Mouse (Mus musculus) mouse embryonic stem cell (cell line): ENCODE data around the gene Zdhhc19.
"Not testable (repeated sequence)": the region's sequence is repeated elsewhere in the genome, so short reads cannot be mapped to it uniquely, and the experiment has no call there.

ENCODE experiments used
- in situ Hi-C, 2 experiments: fragments of 300-500 bp; cut with MboI; formaldehyde crosslinking; loops; 1 replicate in 1 of 2; 3 replicates in 1 of 2; pipeline ENCODE4 v1.14.3; 2019 to 2020; ENCODE audit warnings: low sequenced_read_pairs in 2 of 2, low pct_unique_long_range_greater_than_20kb in 1 of 2, mixed read lengths in 1 of 2; ENCODE audit not compliant: unreplicated experiment in 1 of 2

The Zdhhc19 gene

DNA sequence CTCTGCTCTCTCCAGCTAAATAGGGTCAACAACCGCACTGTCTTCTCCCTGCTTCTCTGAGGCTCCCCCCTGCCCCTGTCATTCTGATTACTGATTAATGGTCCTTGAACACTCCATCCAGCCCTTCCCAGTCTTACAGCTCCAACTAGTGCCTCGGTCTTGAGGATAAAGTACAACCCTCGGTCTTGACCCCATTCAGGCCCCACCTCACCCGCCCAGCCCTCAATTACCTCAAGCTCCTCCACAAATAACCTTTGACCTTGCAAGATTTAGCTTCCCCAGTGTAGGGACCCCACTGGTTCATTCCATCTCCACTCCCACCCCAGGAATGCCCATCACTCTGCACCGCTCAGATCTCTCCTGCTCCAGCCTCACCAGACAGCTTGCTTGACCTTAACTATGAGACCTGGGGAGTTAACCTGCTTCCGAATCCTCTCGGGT, 11.6 kb upstream of the Zdhhc19 start:
- in situ Hi-C loops = no loop called here

DNA sequence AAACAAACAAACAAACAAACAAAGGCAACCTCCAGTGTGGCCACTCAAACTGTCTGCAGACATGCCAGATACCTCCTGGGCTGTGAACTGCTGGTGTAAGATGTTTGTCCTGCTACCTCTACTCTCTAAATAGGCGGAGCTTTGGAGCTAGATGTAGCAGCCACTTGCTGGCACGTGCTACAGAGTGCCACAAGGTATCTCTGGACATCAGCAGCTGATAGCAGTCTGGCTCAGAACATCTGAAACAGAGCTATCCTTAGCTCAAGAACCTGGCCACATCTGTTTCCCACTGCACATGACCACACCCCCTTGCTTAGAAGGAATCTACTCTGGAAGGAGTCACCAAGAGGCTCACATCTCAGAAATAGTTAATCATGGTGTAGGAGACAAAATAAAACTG, 10.9 kb upstream of the Zdhhc19 start:
- in situ Hi-C loops = no loop called here

DNA sequence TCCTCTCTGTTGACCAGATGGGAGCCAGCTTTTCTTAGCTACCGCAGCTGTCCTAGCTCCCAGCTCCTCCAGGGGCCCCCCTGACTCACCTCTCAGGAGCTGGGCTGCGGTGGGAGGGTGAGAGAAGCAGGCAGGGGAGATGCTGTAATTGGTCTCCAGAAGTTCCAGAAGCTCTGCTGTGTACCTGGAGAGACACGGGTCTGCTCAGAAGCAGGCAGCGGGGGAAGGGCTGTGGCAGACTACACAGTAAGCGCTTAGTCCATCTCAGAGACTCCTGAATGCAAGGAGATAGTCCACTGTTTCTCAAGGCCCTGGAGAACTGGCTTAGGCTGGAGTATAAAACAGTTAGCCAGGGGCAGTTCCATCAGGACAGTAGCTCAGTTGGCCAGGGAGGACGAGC, 10.0 kb upstream of the Zdhhc19 start:
- in situ Hi-C loops = no loop called here

DNA sequence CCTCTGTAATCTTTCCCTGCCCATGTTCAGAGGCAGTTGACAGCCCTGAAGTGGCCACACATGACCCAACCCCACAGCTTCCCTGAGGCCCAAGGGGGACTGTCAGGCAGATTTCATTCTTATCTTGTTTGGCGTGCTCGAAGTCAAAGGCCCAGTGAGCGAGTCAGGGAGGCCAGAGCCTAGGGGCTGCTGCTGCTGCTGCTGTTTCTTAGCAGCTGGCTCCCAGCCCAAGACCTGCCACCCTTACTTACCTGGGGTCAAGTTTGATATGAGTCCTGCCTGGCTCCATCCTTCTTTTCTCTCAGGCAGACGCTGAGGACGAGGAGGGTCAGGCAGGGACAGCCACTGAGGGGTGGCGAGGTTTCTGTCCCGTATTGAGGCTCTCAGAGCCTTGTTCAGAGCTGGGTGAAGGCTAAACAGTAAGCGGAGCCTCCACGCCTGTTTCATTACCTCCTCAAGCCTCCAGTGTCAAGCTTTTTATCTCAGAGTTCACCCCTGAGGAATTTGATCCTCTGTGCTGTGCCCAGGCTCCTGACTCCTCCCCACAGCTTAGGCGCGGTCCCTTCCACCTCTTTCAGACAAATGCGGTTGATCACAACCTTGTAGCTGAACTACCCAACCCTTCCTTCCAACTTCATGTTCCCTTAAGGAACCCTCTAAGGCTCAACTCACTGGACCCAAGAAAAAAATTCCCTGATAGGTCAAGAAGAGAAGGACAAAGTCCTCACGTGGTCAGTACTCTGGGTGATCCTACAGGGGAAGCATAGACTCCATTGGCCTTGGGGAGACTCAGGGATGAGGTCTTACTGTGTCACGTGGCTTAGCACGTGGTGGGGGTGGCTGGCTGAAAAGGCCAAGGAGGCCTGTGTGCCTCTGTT, 8.6 kb upstream of the Zdhhc19 start, which contains the start of gene Slc51a:
Gene Slc51a, minus strand, starts transcription at position 646 of the 878 bp plus-strand sequence.
- in situ Hi-C loops = no loop called here

- in situ Hi-C loops = no loop called here
Measured at GRCm38 (mm10) chr16:32488939-32489338, 7.1 kb upstream of the Zdhhc19 start.

DNA sequence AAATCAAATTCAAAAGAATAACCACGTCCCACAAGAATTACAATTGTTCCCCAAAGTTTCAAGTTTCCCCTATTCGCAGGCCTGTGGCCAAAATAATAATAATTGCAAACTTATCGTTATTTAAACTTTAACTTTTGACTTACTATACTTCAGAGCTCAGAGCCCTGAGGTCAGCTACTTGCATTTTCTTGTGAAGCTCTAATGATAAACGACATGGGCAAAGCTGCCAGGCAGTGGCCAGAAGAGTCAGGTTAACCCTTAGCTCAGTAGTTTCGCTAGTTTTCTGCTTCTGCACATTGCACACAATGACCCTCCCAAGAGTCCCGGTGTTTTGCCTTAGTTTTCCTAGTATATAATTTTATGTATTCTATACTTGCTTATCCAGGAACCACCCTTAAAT, 1.7 kb upstream of the Zdhhc19 start:
- in situ Hi-C loops = not testable (repeated sequence)

GRCm38 (mm10) chr16:32498996-32499395, 2.9 kb downstream of the Zdhhc19 start:
- in situ Hi-C loops = no loop called here

GRCm38 (mm10) chr16:32499430-32500037, 3.5 kb downstream of the Zdhhc19 start:
- in situ Hi-C loops = no loop called here

DNA sequence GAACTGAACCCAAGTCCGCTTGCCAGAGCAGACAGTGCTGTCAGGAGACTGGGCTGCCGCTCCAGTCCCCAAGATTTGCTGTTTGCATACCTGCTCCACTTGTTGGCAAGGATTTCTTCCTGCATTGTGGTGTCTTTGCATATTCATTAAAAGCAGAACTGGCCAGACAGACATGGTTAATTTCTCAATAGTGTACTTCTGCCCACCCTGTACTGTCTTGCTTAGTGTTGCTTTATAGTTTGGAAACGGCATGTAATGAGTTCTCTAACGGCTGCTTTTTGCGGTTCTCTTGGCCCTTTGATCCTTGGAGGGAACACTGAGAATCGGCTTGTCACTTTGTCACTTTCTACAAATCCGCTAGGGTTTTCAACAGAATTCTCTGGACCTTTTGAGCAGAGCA, 5.4 kb downstream of the Zdhhc19 start:
- in situ Hi-C loops = no loop called here

DNA sequence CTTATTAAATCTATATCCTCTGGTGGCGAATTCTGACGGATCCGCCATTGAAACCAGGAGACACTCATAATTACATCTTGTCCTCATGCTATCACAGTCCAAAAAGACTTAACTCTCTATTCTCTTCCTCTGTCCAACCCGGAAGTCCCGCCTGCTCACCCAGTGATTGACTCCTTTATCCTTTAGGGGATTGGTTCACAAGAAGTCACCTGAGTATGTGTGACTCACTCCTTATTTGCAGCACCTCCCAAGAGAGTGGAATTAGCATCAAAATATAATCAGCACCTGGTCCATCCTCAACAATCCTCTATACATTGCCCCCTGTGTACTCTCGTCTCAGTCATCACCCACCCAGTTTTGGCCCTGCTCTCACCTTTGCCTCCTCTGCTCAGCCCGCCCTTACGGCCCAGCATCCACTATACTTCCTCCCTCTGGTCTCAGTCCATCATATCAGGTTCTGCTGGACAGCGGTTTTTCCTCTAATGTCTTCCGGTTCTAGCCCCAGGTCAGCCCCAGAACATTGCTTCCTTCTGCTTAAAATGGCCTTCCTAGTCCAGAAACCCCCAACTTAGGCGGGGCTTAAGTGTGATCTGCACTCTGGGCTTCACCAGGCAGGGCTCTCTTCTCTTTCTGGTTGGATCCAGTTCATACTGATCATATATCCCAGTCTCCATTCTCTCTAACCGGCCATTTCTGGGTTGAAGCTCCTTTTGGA, 6.7 kb downstream of the Zdhhc19 start:
- in situ Hi-C loops = no loop called here

DNA sequence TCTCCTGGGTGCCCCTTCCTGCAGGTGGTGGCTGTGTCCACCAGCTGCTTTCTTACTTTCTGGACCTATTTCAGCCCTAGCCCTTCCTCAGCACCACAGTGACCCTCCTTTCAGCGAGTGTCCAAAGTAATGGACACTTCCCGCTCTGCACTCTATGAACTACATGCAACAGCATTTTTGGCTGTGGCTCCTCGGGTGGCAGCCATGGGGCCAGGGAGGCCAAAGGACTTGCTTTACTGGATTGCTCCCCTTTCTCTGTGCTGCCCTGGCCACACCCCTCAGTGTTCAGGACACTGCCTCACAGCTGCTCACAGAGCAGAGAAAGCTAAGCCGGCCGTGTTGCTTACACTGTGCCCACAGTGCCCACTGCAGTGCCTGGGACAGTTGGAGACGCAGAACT, 7.6 kb downstream of the Zdhhc19 start:
- in situ Hi-C loops = no loop called here

- in situ Hi-C loops = loop anchor here (5.0 kb wide), 1 partner anchor 181 kb away; no protein-coding TSS in a partner anchor
Measured at GRCm38 (mm10) chr16:32506298-32506697, 10.2 kb downstream of the Zdhhc19 start.

DNA sequence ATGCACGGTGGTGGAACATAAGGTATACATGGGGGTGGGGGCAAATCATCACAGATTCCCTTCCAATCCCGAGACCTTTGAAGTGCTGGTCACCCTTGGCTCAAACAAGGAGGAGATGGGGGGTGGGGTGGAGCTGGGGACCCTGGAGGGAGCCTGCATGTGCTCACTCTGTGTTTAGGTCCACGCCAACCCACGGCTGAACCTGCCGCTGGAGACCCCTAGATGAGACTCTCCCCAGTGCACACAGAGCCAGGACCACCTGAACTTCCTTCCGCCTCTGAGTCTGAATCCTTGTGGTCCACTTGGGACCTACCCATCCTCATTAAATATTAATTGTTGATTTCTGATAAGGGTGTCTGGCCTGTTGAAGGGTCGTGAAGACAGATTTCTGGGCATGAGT, 10.8 kb downstream of the Zdhhc19 start:
- in situ Hi-C loops = loop anchor here (5.0 kb wide), 1 partner anchor 180 kb away; no protein-coding TSS in a partner anchor

GRCm38 (mm10) chr16:32507407-32507806, 11.3 kb downstream of the Zdhhc19 start:
- in situ Hi-C loops = loop anchor here (5.0 kb wide), 1 partner anchor 180 kb away; no protein-coding TSS in a partner anchor

- in situ Hi-C loops = loop anchor here (5.0 kb wide), 1 partner anchor 179 kb away; no protein-coding TSS in a partner anchor
Measured at GRCm38 (mm10) chr16:32508035-32508434, 12.0 kb downstream of the Zdhhc19 start.

DNA sequence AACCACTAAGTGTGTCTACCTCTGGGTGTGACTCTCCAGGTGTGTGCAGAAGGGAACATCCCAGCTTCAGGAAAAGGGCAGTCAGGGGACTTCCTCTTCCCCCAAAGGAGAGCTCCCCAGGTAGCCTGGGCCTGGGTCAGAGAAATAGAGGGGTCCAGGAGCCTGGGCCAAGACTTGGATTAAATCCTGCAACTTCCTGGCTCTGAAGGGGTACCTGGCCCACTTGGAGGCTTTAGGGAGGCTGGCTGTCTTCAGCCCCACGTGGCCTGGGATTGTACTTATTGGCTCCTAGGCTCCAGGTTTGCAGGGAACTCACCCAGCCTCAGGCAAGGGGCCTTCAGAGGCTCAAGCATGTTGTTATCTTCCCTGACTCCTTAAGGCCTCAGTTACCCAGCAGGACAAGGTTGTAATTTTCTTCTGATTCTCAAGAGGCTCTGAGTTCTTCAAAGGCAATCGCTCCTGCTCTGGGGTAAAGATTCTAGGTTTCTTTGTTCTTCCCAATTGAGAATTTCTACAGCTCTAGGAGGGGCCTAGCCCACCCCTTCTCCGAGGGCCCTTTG, 12.5 kb downstream of the Zdhhc19 start:
- in situ Hi-C loops = loop anchor here (5.0 kb wide), 1 partner anchor 179 kb away; no protein-coding TSS in a partner anchor

- in situ Hi-C loops = loop anchor here (5.0 kb wide), 1 partner anchor 178 kb away; no protein-coding TSS in a partner anchor
Measured at GRCm38 (mm10) chr16:32509066-32509942, 13.2 kb downstream of the Zdhhc19 start.
